Mouse (Mus musculus) limb, embryonic 11.5 days (tissue): ENCODE results near the gene Mpig6b. TPM values are rescaled to one million over a fixed set of nuclear protein-coding genes. Genes with fewer than 3 reads are reported as not detected.

Experiments
- ATAC-seq: fragments of 200-750 bp; cut with Nextera tagmentation; 2 replicates; pipeline ENCODE4 v1.8.0; 2017; ENCODE audit warnings: low read depth; ENCODE audit not compliant: insufficient number of reproducible peaks, low FRiP score, low TSS enrichment
- DNase-seq: peaks from one replicate; pipeline ENCODE4 v3.0.0-alpha.2; 2015; ENCODE audit warnings: low spot score
- H3K27ac ChIP-seq: fragments of 300-500 bp; sonication (generic); replicated peaks from 2 replicates; pipeline ENCODE4 v1.5.1; 2014; ENCODE audit warnings: low read depth, mild to moderate bottlenecking, low read length
- H3K27me3 ChIP-seq: fragments of 300-500 bp; sonication (generic); 2 replicates; pipeline ENCODE4 v1.6.1; 2014; ENCODE audit warnings: mild to moderate bottlenecking, low read length, mixed read lengths; ENCODE audit not compliant: control insufficient read depth, insufficient read depth
- H3K36me3 ChIP-seq: fragments of 300-500 bp; sonication (generic); 2 replicates; pipeline ENCODE4 v1.6.1; 2014; ENCODE audit warnings: mild to moderate bottlenecking, low read length, moderate library complexity, mixed read lengths; ENCODE audit not compliant: control insufficient read depth, insufficient read depth
- H3K4me1 ChIP-seq: fragments of 300-500 bp; sonication (generic); 2 replicates; pipeline ENCODE4 v1.6.1; 2014; ENCODE audit warnings: low read length, mixed read lengths; ENCODE audit not compliant: control insufficient read depth, insufficient read depth
- H3K4me2 ChIP-seq: fragments of 300-500 bp; sonication (generic); 2 replicates; pipeline ENCODE4 v1.6.1; 2014; ENCODE audit warnings: low read depth, mild to moderate bottlenecking, moderate library complexity; ENCODE audit not compliant: severe bottlenecking
- H3K4me3 ChIP-seq: fragments of 300-500 bp; sonication (generic); 2 replicates; pipeline ENCODE4 v1.5.1; 2014; ENCODE audit warnings: low read depth, low read length
- H3K9ac ChIP-seq: fragments of 300-500 bp; sonication (generic); 2 replicates; pipeline ENCODE4 v1.6.1; 2014; ENCODE audit warnings: mild to moderate bottlenecking, low read length
- H3K9me3 ChIP-seq: fragments of 300-500 bp; sonication (generic); 2 replicates; pipeline ENCODE4 v1.6.1; 2016; ENCODE audit warnings: low read length; ENCODE audit not compliant: control insufficient read depth
- WGBS: fragments of 180-500 bp; shearing (Covaris S2); extraction: QIAGEN DNeasy Blood & Tissue Kit; methylation state at CpG from one replicate; pipeline ENCODE4 v1.1.7; 2014; 5-methylcytosine and 5-hydroxymethylcytosine counted together
- polyA plus RNA-seq: library from polyadenylated mRNA; unstranded; fragments of >200 nt; fragmentation: Nextera tagmentation; extraction: Ambion mirVana; gene quantifications from 2 replicates; pipeline ENCODE4 v1.2.1, GENCODE M21; 2014

Mpig6b gene
- 0.84 and 1.2 TPM in 2 replicates for polyA plus RNA-seq

- Histone ChIP-seq H3K4me3 (peak within 1 kb of the TSS; percentile 21), H3K4me2 (peak within 1 kb of the TSS; percentile 74), H3K36me3 (peaks cover 7% of the 10 kb centered on the region), H3K9ac (peak within 1 kb of the TSS; percentile 49), H3K4me1 (peaks cover 13% of the 10 kb centered on the region; the same call in 1 of the 2 replicates), H3K9me3 (no peaks in the 10 kb centered on the region), H3K27ac (no peak within 1 kb of the TSS), H3K27me3 (peaks cover 27% of the 10 kb centered on the region)
- 43% methylated on average over 10 of the region's 10 CpGs for WGBS
- no peak for ATAC-seq
- no peak for DNase-seq
These were observed at the start of gene Mpig6b for GRCm38 (mm10) chr17:35066084-35066483. TSS of gene Mpig6b (minus strand) at chr17:35066184.

GRCm38 (mm10) chr17:35115046-35116019, 49.3 kb upstream of the Mpig6b start, which contains the start of gene Ly6g5b:
TSS of gene Ly6g5b (minus strand) at chr17:35115428.
- Histone ChIP-seq H3K4me3 (no peak within 1 kb of the TSS), H3K27ac (no peak within 1 kb of the TSS), H3K4me1 (peaks cover 5% of the 10 kb centered on the region; the same call in 1 of the 2 replicates), H3K27me3 (no peaks in the 10 kb centered on the region), H3K4me2 (no peak within 1 kb of the TSS), H3K9ac (no peak within 1 kb of the TSS), H3K36me3 (peaks cover 29% of the 10 kb centered on the region), H3K9me3 (no peaks in the 10 kb centered on the region)
- ATAC-seq (no peak), DNase-seq (no peak)
- WGBS, result 84% methylated on average over 8 of the region's 8 CpGs

GRCm38 (mm10) chr17:35111774-35112173, 45.8 kb upstream of the Mpig6b start:
- H3K9me3 ChIP-seq, result no peaks in the 10 kb centered on the region
- H3K27ac ChIP-seq, result no peak overlapping the region
- no peaks in the 10 kb centered on the region for H3K27me3 ChIP-seq
- no peak overlapping the region for H3K9ac ChIP-seq
- ATAC-seq, result no peak
- H3K4me1 ChIP-seq, result no peaks in the 10 kb centered on the region
- H3K4me2 ChIP-seq, result no peak overlapping the region
- H3K36me3 ChIP-seq, result peaks cover 15% of the 10 kb centered on the region; the same call in 1 of the 2 replicates
- H3K4me3 ChIP-seq, result no peak overlapping the region
- whole genome bisulfite sequencing, result 88% methylated on average over 9 of the region's 9 CpGs
- DNase-seq, result no peak

DNA sequence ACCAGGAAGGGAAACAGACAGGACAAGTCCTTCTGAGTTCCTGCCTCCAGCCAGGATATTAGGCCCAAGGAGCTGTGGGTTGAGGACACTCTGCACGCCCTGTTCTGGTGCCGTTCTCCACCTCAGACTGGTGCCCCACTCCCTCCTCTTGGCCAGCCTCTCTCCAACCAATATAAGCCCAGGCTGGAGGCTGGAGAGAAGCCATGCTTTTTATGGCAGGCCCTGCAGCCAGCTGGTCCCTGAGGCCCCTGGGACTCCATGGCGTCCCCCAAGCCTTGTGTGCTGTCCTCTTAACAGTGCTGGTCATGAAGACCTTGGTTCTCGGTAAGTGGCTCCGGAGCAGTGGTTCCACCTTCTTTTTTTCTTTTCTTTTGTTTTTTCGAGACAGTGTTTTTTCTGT, 42.1 kb upstream of the Mpig6b start, which contains the start of gene Ly6g5c:
Gene Ly6g5c (plus strand): TSS at position 183 of the 400 bp plus-strand sequence.
- no peak for ATAC-seq
- WGBS, result 76% methylated on average over 6 of the region's 6 CpGs

GRCm38 (mm10) chr17:35106522-35106921, 40.5 kb upstream of the Mpig6b start:
- Histone ChIP-seq H3K4me1 (0 out of 2 replicates have a peak, but pooled peaks cover 2% of the 10 kb centered on the region), H3K27ac (no peak overlapping the region), H3K36me3 (peaks cover 3% of the 10 kb centered on the region; the same call in 1 of the 2 replicates), H3K9ac (no peak overlapping the region), H3K9me3 (no peaks in the 10 kb centered on the region), H3K4me3 (no peak overlapping the region), H3K27me3 (no peaks in the 10 kb centered on the region), H3K4me2 (no peak overlapping the region)
- no peak for ATAC-seq
- 80% methylated on average over 3 of the region's 3 CpGs for WGBS
- DNase-seq, result no peak

More for the DNA sequence above, 42.1 kb upstream of the Mpig6b start, which contains the start of gene Ly6g5c:
- Histone ChIP-seq H3K4me1 (0 out of 2 replicates have a peak, but pooled peaks cover 2% of the 10 kb centered on the region), H3K4me3 (no peak within 1 kb of the TSS), H3K9ac (no peak within 1 kb of the TSS), H3K27ac (no peak within 1 kb of the TSS), H3K9me3 (no peaks in the 10 kb centered on the region), H3K4me2 (no peak within 1 kb of the TSS), H3K27me3 (no peaks in the 10 kb centered on the region), H3K36me3 (no peaks in the 10 kb centered on the region; the same call in 1 of the 2 replicates)
- DNase-seq, result no peak

GRCm38 (mm10) chr17:35105740-35106389, 39.9 kb upstream of the Mpig6b start:
- Histone ChIP-seq H3K4me2 (no peak overlapping the region), H3K27me3 (no peaks in the 10 kb centered on the region), H3K36me3 (peaks cover 5% of the 10 kb centered on the region; the same call in 1 of the 2 replicates), H3K4me1 (0 out of 2 replicates have a peak, but pooled peaks cover 2% of the 10 kb centered on the region), H3K4me3 (no peak overlapping the region), H3K9me3 (no peaks in the 10 kb centered on the region), H3K27ac (no peak overlapping the region), H3K9ac (no peak overlapping the region)
- 31% methylated on average over 13 of the region's 13 CpGs for WGBS
- DNase-seq, result peak; percentile 49
- ATAC-seq, result no peak

DNA sequence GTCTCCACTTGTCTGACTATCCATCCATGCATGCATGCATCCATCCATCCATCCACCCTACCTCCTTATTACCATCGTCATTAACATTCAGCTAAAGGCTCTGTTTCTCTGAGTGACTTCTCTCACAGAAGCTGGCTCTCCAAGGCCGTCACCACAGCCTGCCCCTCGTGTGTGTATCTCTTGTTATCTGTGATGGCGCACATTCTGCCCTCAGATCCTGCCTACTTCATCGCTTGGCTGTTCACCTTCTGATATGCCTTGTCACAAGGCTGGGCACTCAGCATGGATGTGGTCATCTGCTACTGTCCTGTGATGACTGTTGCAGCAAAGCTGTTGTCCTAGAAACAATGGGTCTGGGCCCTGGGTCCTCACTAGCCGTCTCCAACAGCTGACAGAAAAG, 38.8 kb upstream of the Mpig6b start:
- whole genome bisulfite sequencing, result 81% methylated on average over 6 of the region's 6 CpGs
- no peak for DNase-seq
- H3K27ac ChIP-seq, result no peak overlapping the region
- H3K36me3 ChIP-seq, result peaks cover 9% of the 10 kb centered on the region; the same call in 1 of the 2 replicates
- H3K4me3 ChIP-seq, result no peak overlapping the region
- H3K9ac ChIP-seq, result no peak overlapping the region
- no peaks in the 10 kb centered on the region for H3K9me3 ChIP-seq
- 0 out of 2 replicates have a peak, but pooled peaks cover 2% of the 10 kb centered on the region for H3K4me1 ChIP-seq
- H3K4me2 ChIP-seq, result no peak overlapping the region
- no peak for ATAC-seq
- no peaks in the 10 kb centered on the region for H3K27me3 ChIP-seq

DNA sequence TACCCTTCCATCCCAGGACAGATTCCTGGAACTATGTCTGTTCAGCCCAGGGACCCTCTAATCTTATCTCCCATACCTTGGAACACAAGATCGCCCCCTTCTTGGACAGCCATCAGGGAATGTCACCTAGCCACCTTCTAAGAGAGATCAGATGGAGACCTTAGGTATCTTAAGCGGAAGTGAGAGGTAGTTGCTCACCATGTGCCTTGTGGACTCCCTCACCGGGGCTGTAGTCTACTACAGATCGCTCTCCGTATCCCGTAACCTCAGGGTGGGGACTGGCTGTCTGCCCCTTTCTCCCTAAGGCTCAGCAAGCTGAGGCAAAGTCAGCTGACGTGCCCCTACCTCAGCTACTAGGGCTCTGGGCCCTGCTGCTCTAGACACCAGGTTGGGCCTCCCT, 38.1 kb upstream of the Mpig6b start:
- 92% methylated on average over 7 of the region's 7 CpGs for whole genome bisulfite sequencing
- Histone ChIP-seq H3K9me3 (no peaks in the 10 kb centered on the region), H3K27ac (no peak overlapping the region), H3K4me2 (no peak overlapping the region), H3K4me1 (0 out of 2 replicates have a peak, but pooled peaks cover 2% of the 10 kb centered on the region), H3K9ac (no peak overlapping the region), H3K4me3 (no peak overlapping the region), H3K27me3 (no peaks in the 10 kb centered on the region), H3K36me3 (peaks cover 15% of the 10 kb centered on the region; the same call in 1 of the 2 replicates)
- no peak for DNase-seq
- no peak for ATAC-seq
